Mouse (Mus musculus): ENCODE results near the gene Nlk. TPM values are rescaled to one million over a fixed set of nuclear protein-coding genes. Genes with fewer than 3 reads are reported as not detected.

The Nlk gene
- total and polyA plus RNA-seq, 3 experiments = 14.8 to 22.4 (median 20.4) TPM

- in situ Hi-C loops (cut with MboI; ENCODE audit: low pct_ligation_motif_present, low pct_unique_long_range_greater_than_20kb, low sequenced_read_pairs) = no loop called here
- peak overlapping the region; percentile 5; the same call in 1 of the 2 replicates for H3K27ac ChIP-seq (ENCODE audit: insufficient read depth, low read depth)
- peaks cover 10 to 52% of the 10 kb centered on the region in 2 experiments for H3K4me1 ChIP-seq (ENCODE audit: control insufficient read depth in 1 of 2, insufficient read depth in 2 of 2)
- TF ChIP-seq CHD2 (IDR thresholded peaks at IDR 0.05; ENCODE audit: low read length) (no peak), NRF1 (IDR thresholded peaks at IDR 0.05; ENCODE audit: low read depth, low read length) (no peak), MYC (IDR thresholded peaks at IDR 0.05; ENCODE audit: low read depth, low read length) (0 out of 2 replicates have a peak, but pooled peaks have one; percentile 22), JUN (IDR thresholded peaks at IDR 0.05; ENCODE audit: insufficient read depth, low read depth, low read length) (no peak), MEF2A (IDR thresholded peaks at IDR 0.05; ENCODE audit: borderline replicate concordance, low read depth, low read length) (no peak), MXI1 (IDR thresholded peaks at IDR 0.05; ENCODE audit: low read depth, low read length) (no peak), BHLHE40 (IDR thresholded peaks at IDR 0.05; ENCODE audit: low read depth, low read length) (no peak), SMC3 (IDR thresholded peaks at IDR 0.05; ENCODE audit: low read depth, low read length) (no peak), ZNF384 (IDR thresholded peaks at IDR 0.05; ENCODE audit: low read depth, low read length) (no peak), JUND (conservative IDR thresholded peaks at IDR 0.05; ENCODE audit: low read depth, low read length) (no peak), GABPA (IDR thresholded peaks at IDR 0.05; ENCODE audit: insufficient replicate concordance, low read depth, low read length) (no peak), ZMIZ1 (IDR thresholded peaks at IDR 0.05; ENCODE audit: low read depth, low read length) (0 out of 2 replicates have a peak, but pooled peaks have one; percentile 28), MAX (IDR thresholded peaks at IDR 0.05; ENCODE audit: low read length) (no peak), ZKSCAN1 (IDR thresholded peaks at IDR 0.05; ENCODE audit: borderline replicate concordance, low read depth, low read length) (no peak), MAFK (IDR thresholded peaks at IDR 0.05; ENCODE audit: insufficient replicate concordance, low read length) (0 out of 2 replicates have a peak, but pooled peaks have one; percentile 12)
- peaks cover 13 to 39% of the 10 kb centered on the region in 2 experiments for H3K36me3 ChIP-seq (replicated peaks in 1 of 2; ENCODE audit: control insufficient read depth in 1 of 2, insufficient read depth in 1 of 2, low read length in 1 of 2)
- dilution Hi-C loops (cut with MboI; ENCODE audit: extremely low pct_ligation_motif_present, extremely low pct_unique_long_range_greater_than_20kb, low sequenced_read_pairs) = no loop called here
- H3K9me3 ChIP-seq (replicated peaks; ENCODE audit: low read length) = peaks cover 9% of the 10 kb centered on the region
- H3K79me2 ChIP-seq (replicated peaks; ENCODE audit: control insufficient read depth, extremely low read depth, insufficient read depth, poor library complexity, severe bottlenecking) = peaks cover 72% of the 10 kb centered on the region
- DNase-seq (ENCODE audit: extremely low read depth) = no peak
- H3K4me3 ChIP-seq (replicated peaks in 1 of 3; ENCODE audit: low read depth in 2 of 3, low read length in 2 of 3, poor library complexity in 1 of 3) = peak overlapping the region in 1 of 3 experiments; percentile 60
- peak overlapping the region; percentile 94 for H3K4me2 ChIP-seq (ENCODE audit: insufficient read depth, low read depth, poor library complexity, severe bottlenecking)
- H3K27me3 ChIP-seq (replicated peaks) = no peaks in the 10 kb centered on the region
- H3K9ac ChIP-seq (ENCODE audit: insufficient read depth, low read depth) = peak overlapping the region; percentile 58
Measured at GRCm38 (mm10) chr11:78547718-78548460, 149.3 kb downstream of the Nlk start.

DNA sequence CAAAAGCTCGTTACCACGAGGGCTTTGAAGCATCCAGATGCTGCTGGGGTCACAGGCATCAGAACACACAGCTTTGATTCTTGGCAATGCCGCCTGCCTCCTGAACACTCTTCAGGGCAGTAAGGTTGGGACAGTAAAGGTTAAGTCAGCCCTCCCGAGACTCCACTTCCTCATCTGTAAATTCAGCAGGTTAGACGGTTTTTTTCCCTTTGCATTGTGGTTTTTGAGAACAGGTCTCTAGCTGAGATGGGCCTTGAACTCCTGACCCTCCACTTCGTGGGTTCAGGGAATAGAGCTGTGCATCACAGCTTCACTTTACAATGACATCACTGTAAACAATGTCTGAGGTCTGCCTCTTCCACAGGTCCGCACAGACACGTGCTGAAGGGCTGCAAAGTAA, 152.0 kb downstream of the Nlk start:
- Histone ChIP-seq H3K9ac (ENCODE audit: insufficient read depth, low read depth) (no peak overlapping the region), H3K4me3 (replicated peaks in 1 of 3; ENCODE audit: low read depth in 2 of 3, low read length in 2 of 3, poor library complexity in 1 of 3) (no peak overlapping the region), H3K36me3 (replicated peaks in 1 of 2; ENCODE audit: control insufficient read depth in 1 of 2, insufficient read depth in 1 of 2, low read length in 1 of 2) (peaks cover 38 to 58% of the 10 kb centered on the region in 2 experiments), H3K27ac (ENCODE audit: insufficient read depth, low read depth) (peak overlapping the region; percentile 9), H3K4me1 (ENCODE audit: control insufficient read depth in 1 of 2, insufficient read depth in 2 of 2) (peaks cover 10 to 46% of the 10 kb centered on the region in 2 experiments; a peak in 3 of 4 replicates), H3K9me3 (replicated peaks; ENCODE audit: low read length) (no peaks in the 10 kb centered on the region), H3K27me3 (replicated peaks) (no peaks in the 10 kb centered on the region), H3K79me2 (replicated peaks; ENCODE audit: control insufficient read depth, extremely low read depth, insufficient read depth, poor library complexity, severe bottlenecking) (peaks cover 74% of the 10 kb centered on the region), H3K4me2 (ENCODE audit: insufficient read depth, low read depth, poor library complexity, severe bottlenecking) (no peak overlapping the region)
- dilution Hi-C loops (cut with MboI; ENCODE audit: extremely low pct_ligation_motif_present, extremely low pct_unique_long_range_greater_than_20kb, low sequenced_read_pairs) = no loop called here
- peak; percentile 34 for DNase-seq (ENCODE audit: extremely low read depth)
- in situ Hi-C loops (cut with MboI; ENCODE audit: low pct_ligation_motif_present, low pct_unique_long_range_greater_than_20kb, low sequenced_read_pairs) = no loop called here
- TF ChIP-seq E2F4 (IDR thresholded peaks at IDR 0.05; ENCODE audit: insufficient replicate concordance, low read depth, low read length) (no peak), NELFE (IDR thresholded peaks at IDR 0.05; ENCODE audit: low read depth, low read length) (no peak), ELF1 (IDR thresholded peaks at IDR 0.05; ENCODE audit: low read depth, low read length) (no peak), MYC (IDR thresholded peaks at IDR 0.05; ENCODE audit: low read depth, low read length) (no peak), BHLHE40 (IDR thresholded peaks at IDR 0.05; ENCODE audit: low read depth, low read length) (no peak; the same call in 1 of the 2 replicates), USF2 (conservative IDR thresholded peaks at IDR 0.05; ENCODE audit: low read depth, low read length) (no peak), HCFC1 (IDR thresholded peaks at IDR 0.05; ENCODE audit: low read depth, low read length) (no peak), USF1 (IDR thresholded peaks at IDR 0.05; ENCODE audit: low read depth, low read length) (no peak), MAFK (IDR thresholded peaks at IDR 0.05; ENCODE audit: insufficient replicate concordance, low read length) (no peak), GABPA (IDR thresholded peaks at IDR 0.05; ENCODE audit: insufficient replicate concordance, low read depth, low read length) (no peak), SMC3 (IDR thresholded peaks at IDR 0.05; ENCODE audit: low read depth, low read length) (no peak), MAX (IDR thresholded peaks at IDR 0.05; ENCODE audit: low read length) (no peak), ZKSCAN1 (IDR thresholded peaks at IDR 0.05; ENCODE audit: borderline replicate concordance, low read depth, low read length) (no peak), POLR2A (IDR thresholded peaks at IDR 0.05; ENCODE audit: low read depth, low read length) (no peak), EP300 (IDR thresholded peaks at IDR 0.05; ENCODE audit: low read length) (no peak), ZC3H11A (IDR thresholded peaks at IDR 0.05; ENCODE audit: low read depth, low read length) (no peak), ETS1 (conservative IDR thresholded peaks at IDR 0.05; ENCODE audit: low read depth, low read length) (no peak), CHD1 (IDR thresholded peaks at IDR 0.05; ENCODE audit: low read depth, low read length) (no peak), POLR2AphosphoS2 (IDR thresholded peaks at IDR 0.05; ENCODE audit: low read depth, low read length) (no peak), TCF12 (IDR thresholded peaks at IDR 0.05; ENCODE audit: low read depth, low read length) (no peak)
